Mouse (Mus musculus) limb, embryonic 12.5 days (tissue): Measurements from ENCODE around the gene Gpc1. TPM values are rescaled to one million over a fixed set of nuclear protein-coding genes. Genes with fewer than 3 reads are reported as not detected.

Experiments used
- ATAC-seq: fragments of 200-750 bp; cut with Nextera tagmentation; 2 replicates; pipeline ENCODE4 v1.8.0; 2017; ENCODE audit warnings: low read depth, moderate TSS enrichment; ENCODE audit not compliant: insufficient number of reproducible peaks, insufficient read depth, low FRiP score, low TSS enrichment
- H3K27ac ChIP-seq: fragments of 300-500 bp; sonication (generic); 2 replicates; pipeline ENCODE4 v1.5.1; 2016; ENCODE audit warnings: mild to moderate bottlenecking, moderate library complexity
- H3K27me3 ChIP-seq: fragments of 300-500 bp; sonication (generic); 2 replicates; pipeline ENCODE4 v1.6.1; 2016; ENCODE audit warnings: mild to moderate bottlenecking, moderate library complexity
- H3K36me3 ChIP-seq: fragments of 300-500 bp; sonication (generic); 2 replicates; pipeline ENCODE4 v1.6.1; 2016; ENCODE audit warnings: mild to moderate bottlenecking, moderate library complexity
- H3K4me1 ChIP-seq: fragments of 300-500 bp; sonication (generic); replicated peaks from 2 replicates; pipeline ENCODE4 v1.6.1; 2016
- H3K4me2 ChIP-seq: fragments of 300-500 bp; sonication (generic); 2 replicates; pipeline ENCODE4 v1.6.1; 2016; ENCODE audit warnings: mild to moderate bottlenecking, moderate library complexity
- H3K4me3 ChIP-seq: fragments of 300-500 bp; sonication (generic); replicated peaks from 2 replicates; pipeline ENCODE4 v1.5.1; 2016; ENCODE audit warnings: mild to moderate bottlenecking
- H3K9ac ChIP-seq: fragments of 300-500 bp; sonication (generic); replicated peaks from 2 replicates; pipeline ENCODE4 v1.6.1; 2016; ENCODE audit warnings: mild to moderate bottlenecking, moderate library complexity
- H3K9me3 ChIP-seq: fragments of 300-500 bp; sonication (generic); 2 replicates; pipeline ENCODE4 v1.6.1; 2016; ENCODE audit warnings: mild to moderate bottlenecking, moderate library complexity
- WGBS: fragments of 180-500 bp; shearing (Covaris S2); methylation state at CpG from one replicate; pipeline ENCODE4 v1.1.7; 2016; 5-methylcytosine and 5-hydroxymethylcytosine counted together
- polyA plus RNA-seq: library from polyadenylated mRNA; unstranded; fragments of >200 nt; fragmentation: Nextera tagmentation; extraction: Ambion mirVana; gene quantifications from 2 replicates; pipeline ENCODE4 v1.2.1, GENCODE M21; 2016

The Gpc1 gene
- polyA plus RNA-seq, 1 experiment from 2014 or later, result 82.2 TPM

GRCm38 (mm10) chr1:92833987-92834706 lies 2.7 kb downstream of the Gpc1 start:
- Histone ChIP-seq H3K4me1 (peaks cover 22% of the 10 kb centered on the region), H3K36me3 (peaks cover 40% of the 10 kb centered on the region), H3K4me3 (peak overlapping the region; percentile 95; the same call in 1 of the 2 replicates), H3K9ac (peak overlapping the region; percentile 94; the same call in 1 of the 2 replicates), H3K4me2 (peak overlapping the region; percentile 78), H3K9me3 (no peaks in the 10 kb centered on the region), H3K27me3 (0 out of 2 replicates have a peak, but pooled peaks cover 2% of the 10 kb centered on the region), H3K27ac (no peak overlapping the region)
- WGBS, result 67% methylated on average over 7 of the region's 7 CpGs
- ATAC-seq, result no peak

GRCm38 (mm10) chr1:92837931-92838833 lies 6.7 kb downstream of the Gpc1 start:
- WGBS, result 79% methylated on average over 14 of the region's 14 CpGs
- H3K4me2 ChIP-seq, result no peak overlapping the region
- H3K27me3 ChIP-seq, result no peaks in the 10 kb centered on the region
- H3K9me3 ChIP-seq, result no peaks in the 10 kb centered on the region
- H3K27ac ChIP-seq, result peak overlapping the region; percentile 20; the same call in 1 of the 2 replicates
- peaks cover 11% of the 10 kb centered on the region for H3K4me1 ChIP-seq
- H3K4me3 ChIP-seq, result no peak overlapping the region
- H3K36me3 ChIP-seq, result peaks cover 44% of the 10 kb centered on the region
- H3K9ac ChIP-seq, result no peak overlapping the region
- no peak for ATAC-seq

- no peak overlapping the region for H3K4me3 ChIP-seq
- H3K4me1 ChIP-seq, result peaks cover 4% of the 10 kb centered on the region
- H3K27ac ChIP-seq, result no peak overlapping the region
- no peak for ATAC-seq
- no peaks in the 10 kb centered on the region for H3K9me3 ChIP-seq
- H3K27me3 ChIP-seq, result no peaks in the 10 kb centered on the region
- H3K36me3 ChIP-seq, result peaks cover 46% of the 10 kb centered on the region
- H3K9ac ChIP-seq, result no peak overlapping the region
- no peak overlapping the region for H3K4me2 ChIP-seq
- 82% methylated on average over 7 of the region's 7 CpGs for WGBS
Observed at GRCm38 (mm10) chr1:92839211-92839610, 7.8 kb downstream of the Gpc1 start.

- WGBS, result 86% methylated on average over 8 of the region's 8 CpGs
- Histone ChIP-seq H3K36me3 (peaks cover 47% of the 10 kb centered on the region), H3K27ac (no peak overlapping the region), H3K4me1 (peaks cover 11% of the 10 kb centered on the region), H3K9me3 (no peaks in the 10 kb centered on the region), H3K4me3 (no peak overlapping the region), H3K9ac (no peak overlapping the region), H3K27me3 (no peaks in the 10 kb centered on the region), H3K4me2 (no peak overlapping the region)
- no peak for ATAC-seq
Observed at GRCm38 (mm10) chr1:92840231-92840890, 8.9 kb downstream of the Gpc1 start.

GRCm38 (mm10) chr1:92841427-92841826 lies 10.0 kb downstream of the Gpc1 start:
- ATAC-seq, result no peak
- Histone ChIP-seq H3K9ac (no peak overlapping the region), H3K27ac (no peak overlapping the region), H3K4me2 (no peak overlapping the region), H3K27me3 (no peaks in the 10 kb centered on the region), H3K36me3 (peaks cover 37% of the 10 kb centered on the region; the same call in 1 of the 2 replicates), H3K9me3 (no peaks in the 10 kb centered on the region), H3K4me3 (no peak overlapping the region), H3K4me1 (peaks cover 15% of the 10 kb centered on the region)
- 76% methylated on average over 3 of the region's 3 CpGs for WGBS

GRCm38 (mm10) chr1:92845889-92846288 lies 14.4 kb downstream of the Gpc1 start:
- no peak overlapping the region for H3K27ac ChIP-seq
- H3K4me1 ChIP-seq, result peaks cover 51% of the 10 kb centered on the region
- no peak overlapping the region for H3K4me3 ChIP-seq
- no peak overlapping the region for H3K4me2 ChIP-seq
- H3K27me3 ChIP-seq, result no peaks in the 10 kb centered on the region
- H3K9me3 ChIP-seq, result no peaks in the 10 kb centered on the region
- no peak for ATAC-seq
- H3K9ac ChIP-seq, result no peak overlapping the region
- peaks cover 18% of the 10 kb centered on the region; the same call in 1 of the 2 replicates for H3K36me3 ChIP-seq
- WGBS, result 78% methylated on average over 7 of the region's 7 CpGs

GRCm38 (mm10) chr1:92847873-92848839 lies 16.7 kb downstream of the Gpc1 start:
- H3K4me2 ChIP-seq, result peak overlapping the region; percentile 65
- peak; percentile 38; the same call in 1 of the 2 replicates for ATAC-seq
- peaks cover 51% of the 10 kb centered on the region for H3K4me1 ChIP-seq
- H3K27ac ChIP-seq, result peak overlapping the region; percentile 42
- peak overlapping the region; percentile 37 for H3K4me3 ChIP-seq
- H3K9ac ChIP-seq, result peak overlapping the region; percentile 55
- peaks cover 25% of the 10 kb centered on the region for H3K36me3 ChIP-seq
- H3K27me3 ChIP-seq, result no peaks in the 10 kb centered on the region
- H3K9me3 ChIP-seq, result no peaks in the 10 kb centered on the region
- WGBS, result 9% methylated on average over 41 of the region's 41 CpGs

- no peaks in the 10 kb centered on the region for H3K27me3 ChIP-seq
- H3K36me3 ChIP-seq, result peaks cover 29% of the 10 kb centered on the region
- 75% methylated on average over 2 of the region's 2 CpGs for WGBS
- H3K4me2 ChIP-seq, result peak overlapping the region; percentile 65; the same call in 1 of the 2 replicates
- H3K4me1 ChIP-seq, result peaks cover 47% of the 10 kb centered on the region
- no peak overlapping the region; the same call in 1 of the 2 replicates for H3K27ac ChIP-seq
- no peak for ATAC-seq
- H3K9ac ChIP-seq, result 0 out of 2 replicates have a peak overlapping the region, but pooled peaks have one; percentile 55
- H3K9me3 ChIP-seq, result no peaks in the 10 kb centered on the region
- no peak overlapping the region for H3K4me3 ChIP-seq
Observed at GRCm38 (mm10) chr1:92849491-92849890, 18.0 kb downstream of the Gpc1 start.

- no peaks in the 10 kb centered on the region for H3K9me3 ChIP-seq
- H3K27ac ChIP-seq, result no peak overlapping the region
- peaks cover 43% of the 10 kb centered on the region for H3K4me1 ChIP-seq
- H3K36me3 ChIP-seq, result peaks cover 29% of the 10 kb centered on the region
- H3K27me3 ChIP-seq, result no peaks in the 10 kb centered on the region
- 62% methylated on average over 13 of the region's 13 CpGs for WGBS
- no peak overlapping the region for H3K9ac ChIP-seq
- no peak overlapping the region for H3K4me3 ChIP-seq
- no peak for ATAC-seq
- no peak overlapping the region for H3K4me2 ChIP-seq
Observed at GRCm38 (mm10) chr1:92849938-92850574, 18.6 kb downstream of the Gpc1 start.

- no peak overlapping the region for H3K4me2 ChIP-seq
- WGBS, result 92% methylated on average over 2 of the region's 2 CpGs
- no peak overlapping the region for H3K4me3 ChIP-seq
- H3K9me3 ChIP-seq, result no peaks in the 10 kb centered on the region
- ATAC-seq, result no peak
- peaks cover 51% of the 10 kb centered on the region for H3K36me3 ChIP-seq
- no peaks in the 10 kb centered on the region for H3K27me3 ChIP-seq
- no peak overlapping the region for H3K27ac ChIP-seq
- H3K4me1 ChIP-seq, result peaks cover 33% of the 10 kb centered on the region
- H3K9ac ChIP-seq, result no peak overlapping the region
Observed at GRCm38 (mm10) chr1:92852450-92852849, 21.0 kb downstream of the Gpc1 start.
